ENCODE assay signal across 19 mouse cellular contexts in the genomic region with DNA sequence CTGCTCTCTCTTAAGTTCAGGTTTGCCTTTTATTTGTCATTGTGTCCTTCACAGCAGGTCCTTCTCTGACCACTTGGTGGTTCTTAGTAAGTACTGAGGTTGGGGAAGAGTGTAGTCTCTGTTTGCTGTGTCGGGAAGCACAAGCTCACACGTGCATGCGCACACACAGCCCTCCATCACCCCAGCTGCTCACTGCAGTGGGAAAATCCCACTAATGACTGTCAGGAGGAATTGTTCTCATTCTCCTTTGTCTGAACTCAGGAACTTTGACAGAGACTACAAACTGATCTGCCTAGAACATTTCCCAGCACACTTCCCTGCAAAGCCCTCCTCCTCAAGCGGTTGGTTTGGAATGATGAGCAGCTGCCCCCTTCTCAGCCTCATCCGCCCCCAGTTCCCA.
A peak's percentile ranks its signal among the peaks of the same experiment; 100 is the strongest.
DNase-seq lines count a peak whose midpoint lies in the region; ATAC-seq and TF ChIP-seq lines count a peak whose summit lies in the region.
"Had no signal": no experiment of that assay in that cellular context is flagged by ENCODE, and none has a peak within 500 bp of the region (broad histone marks: within the 10 kb centered on the region; RNA-seq: fewer than 3 reads in every experiment).

No protein-coding gene starts in this region.

- H3K9me3 ChIP-seq in midbrain, embryonic 10.5 days (replicated peaks) = no peaks in the 10 kb centered on the region
- H3K9me3 ChIP-seq in midbrain, postnatal 0 days (ENCODE audit: low read length) = no peaks in the 10 kb centered on the region
- H3K9me3 ChIP-seq in forebrain, postnatal 0 days (ENCODE audit: low read length) = no peaks in the 10 kb centered on the region
- H3K9me3 ChIP-seq: limb, embryonic 15.5 days had no signal

- TF ChIP-seq POLR2A in brain, embryonic 14.5 days (IDR thresholded peaks at IDR 0.05; ENCODE audit: borderline replicate concordance, extremely low read depth, insufficient read depth, insufficient read length, poor library complexity, severe bottlenecking) = no peak

- H3K4me2 ChIP-seq in midbrain, postnatal 0 days (ENCODE audit: low read depth, low read length, poor library complexity, severe bottlenecking) = no peak overlapping the region
- no peak overlapping the region for H3K4me2 ChIP-seq in forebrain, postnatal 0 days (ENCODE audit: low read depth)
- H3K4me2 ChIP-seq: limb, embryonic 15.5 days had no signal

- no peaks in the 10 kb centered on the region for H3K36me3 ChIP-seq in midbrain, embryonic 10.5 days
- H3K36me3 ChIP-seq in midbrain, postnatal 0 days (ENCODE audit: insufficient read depth, low read length) = no peaks in the 10 kb centered on the region
- H3K36me3 ChIP-seq in forebrain, postnatal 0 days (ENCODE audit: insufficient read depth) = no peaks in the 10 kb centered on the region
- H3K36me3 ChIP-seq: G1E; limb, embryonic 15.5 days had no signal

- peaks cover 25% of the 10 kb centered on the region for H3K27me3 ChIP-seq in midbrain, embryonic 10.5 days (ENCODE audit: low read depth, poor library complexity, severe bottlenecking)
- H3K27me3 ChIP-seq in midbrain, postnatal 0 days (ENCODE audit: insufficient read depth, low read length) = no peaks in the 10 kb centered on the region
- H3K27me3 ChIP-seq in forebrain, postnatal 0 days (ENCODE audit: insufficient read depth, low read length) = no peaks in the 10 kb centered on the region; the same call in 1 of the 2 replicates

- peak overlapping the region; percentile 61 for H3K27ac ChIP-seq in midbrain, embryonic 10.5 days (replicated peaks)
- no peak overlapping the region for H3K27ac ChIP-seq in midbrain, postnatal 0 days (ENCODE audit: low read depth, low read length)
- no peak overlapping the region for H3K27ac ChIP-seq in forebrain, postnatal 0 days (ENCODE audit: low read depth, low read length)
- H3K27ac ChIP-seq: heart, adult 2 months; left cerebral cortex, adult 2 months; stomach, postnatal 0 days had no signal

- peaks cover 70% of the 10 kb centered on the region for H3K4me1 ChIP-seq in midbrain, embryonic 10.5 days
- H3K4me1 ChIP-seq in midbrain, postnatal 0 days (ENCODE audit: insufficient read depth, low read length) = peaks cover 20% of the 10 kb centered on the region
- H3K4me1 ChIP-seq in forebrain, postnatal 0 days (ENCODE audit: insufficient read depth) = peaks cover 12% of the 10 kb centered on the region; the same call in 1 of the 2 replicates

- no peak for ATAC-seq in midbrain, postnatal 0 days (ENCODE audit: low FRiP score)
- ATAC-seq in forebrain, postnatal 0 days = peak; percentile 40; the same call in 1 of the 2 replicates

- WGBS in midbrain, embryonic 10.5 days = 35% methylated on average over 5 of the region's 5 CpGs
- WGBS in midbrain, postnatal 0 days = 49% methylated on average over 5 of the region's 5 CpGs
- WGBS in forebrain, postnatal 0 days = 45% methylated on average over 5 of the region's 5 CpGs

- H3K9ac ChIP-seq in midbrain, postnatal 0 days (replicated peaks; ENCODE audit: low read length, poor library complexity, severe bottlenecking) = no peak overlapping the region
- no peak overlapping the region for H3K9ac ChIP-seq in forebrain, postnatal 0 days
- H3K9ac ChIP-seq: limb, embryonic 15.5 days had no signal

- peak; percentile 25 for DNase-seq in midbrain, embryonic 10.5 days (ENCODE audit: low spot score)
- DNase-seq in midbrain, postnatal 0 days (ENCODE audit: low spot score) = no peak
- DNase-seq in brain, embryonic 14.5 days (ENCODE audit: low read depth) = peak; percentile 69
- no peak for DNase-seq in forebrain, postnatal 0 days
- DNase-seq in retina, postnatal 1 day = peak; percentile 96
- no peak for DNase-seq in urinary bladder, postnatal 10 days (ENCODE audit: low spot score)
- no peak for DNase-seq in layer of hippocampus, adult 11-12 months (ENCODE audit: low spot score)
- DNase-seq: adrenal gland, postnatal 14 days; B cell, adult 2 months; gastrocnemius, postnatal 10 days; heart, adult 2 months; heart, postnatal 14 days; lung, adult 2 months; lung, postnatal 4 days; thymus, postnatal 25 days had no signal

- no peak; the same call in 1 of the 2 replicates for TF ChIP-seq CTCF in midbrain, postnatal 0 days (IDR thresholded peaks at IDR 0.05)
- no peak for TF ChIP-seq CTCF in brain, embryonic 14.5 days (IDR thresholded peaks at IDR 0.05; ENCODE audit: borderline replicate concordance, extremely low read depth, insufficient read depth, insufficient read length)
- no peak for TF ChIP-seq CTCF in forebrain, postnatal 0 days (IDR thresholded peaks at IDR 0.05; ENCODE audit: low read depth)

- H3K4me3 ChIP-seq in midbrain, embryonic 10.5 days = no peak overlapping the region
- no peak overlapping the region for H3K4me3 ChIP-seq in midbrain, postnatal 0 days (ENCODE audit: low read depth, low read length)
- H3K4me3 ChIP-seq in forebrain, postnatal 0 days (ENCODE audit: low read depth, low read length) = no peak overlapping the region
- H3K4me3 ChIP-seq: heart, adult 2 months; left cerebral cortex, adult 2 months; limb, embryonic 15.5 days had no signal

Comparison
In these comparisons a context has a peak if more than half of its experiments do, and no peak if none do; other contexts are left out.
1. DNase-seq: peak in midbrain, embryonic 10.5 days (single experiment), brain, embryonic 14.5 days (single experiment) and retina, postnatal 1 day (single experiment); none in midbrain, postnatal 0 days (single experiment), forebrain, postnatal 0 days (single experiment), urinary bladder, postnatal 10 days (single experiment) and layer of hippocampus, adult 11-12 months (single experiment).